Mouse (Mus musculus): ENCODE measurements around the gene Trmt112.

DNA sequence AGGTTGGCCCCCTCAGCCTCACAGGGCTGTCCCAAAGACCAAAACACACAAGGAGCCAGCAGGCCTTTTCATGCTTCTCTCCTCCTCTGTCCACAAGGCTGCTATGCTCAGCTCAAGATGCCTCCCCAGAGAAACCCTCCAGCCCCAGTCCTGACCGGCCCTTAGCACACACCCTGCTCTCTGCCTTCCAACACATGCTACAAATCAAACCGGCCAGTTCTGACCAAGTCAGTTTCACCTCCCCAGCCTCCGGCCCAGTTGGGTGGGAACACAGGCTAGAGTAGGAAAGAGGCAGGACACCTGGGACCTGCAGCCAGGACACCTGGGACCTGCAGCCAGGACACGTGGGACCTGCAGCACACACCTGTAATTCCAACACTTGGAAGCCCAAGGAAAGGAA lies 7.0 kb downstream of the Trmt112 start:
- TF ChIP-seq POLR2A (IDR thresholded peaks at IDR 0.05; ENCODE audit: insufficient read depth, low read depth, low read length) (no peak), CTCF (IDR thresholded peaks at IDR 0.05) (no peak)

All from heart, adult 2 months (tissue).